Mouse (Mus musculus) CH12.LX (cell line): Measurements from ENCODE around the gene Lmf1. TPM values are rescaled to one million over a fixed set of nuclear protein-coding genes. Genes with fewer than 3 reads are reported as not detected.

ENCODE experiments used
- DNase-seq: peaks from one replicate; pipeline ENCODE4 v3.0.0-alpha.2; 2013; ENCODE audit errors: extremely low read depth
- H3K27ac ChIP-seq: 2 replicates; pipeline ENCODE4 v1.5.1; 2012; ENCODE audit warnings: low read depth, mild to moderate bottlenecking, control low read depth, moderate library complexity; ENCODE audit not compliant: insufficient read depth
- H3K27me3 ChIP-seq: replicated peaks from 2 replicates; pipeline ENCODE3; 2012; ENCODE audit warnings: inconsistent platforms
- H3K36me3 ChIP-seq, 2 experiments: replicated peaks in 1 of 2; 2 replicates each; pipeline versions ENCODE3 to v1.6.1; 2012; ENCODE audit warnings: inconsistent platforms in 1 of 2, low read length in 1 of 2, mild to moderate bottlenecking in 1 of 2, mixed read lengths in 1 of 2, moderate library complexity in 1 of 2; ENCODE audit not compliant: control insufficient read depth in 1 of 2, insufficient read depth in 1 of 2
- H3K4me1 ChIP-seq, 2 experiments: 2 replicates each; pipeline ENCODE4 v1.6.1; 2012; ENCODE audit warnings: inconsistent platforms in 1 of 2, moderate library complexity in 1 of 2; ENCODE audit not compliant: insufficient read depth in 2 of 2, control insufficient read depth in 1 of 2
- H3K4me2 ChIP-seq: 2 replicates; pipeline ENCODE4 v1.6.1; 2012; ENCODE audit warnings: low read depth, mild to moderate bottlenecking, control low read depth; ENCODE audit not compliant: poor library complexity, insufficient read depth, severe bottlenecking
- H3K4me3 ChIP-seq, 3 experiments: fragments of 150-350 bp in 1 of 3; sonication (generic) in 1 of 3; replicated peaks in 1 of 3; 2 replicates each; pipeline versions ENCODE3 to v1.5.1; 2011 to 2012; ENCODE audit warnings: low read depth in 2 of 3, low read length in 2 of 3, mild to moderate bottlenecking in 2 of 3, moderate library complexity in 2 of 3, control low read depth in 1 of 3, improper control_type of control experiment in 1 of 3, inconsistent platforms in 1 of 3, mixed read lengths in 1 of 3; ENCODE audit not compliant: poor library complexity in 1 of 3
- H3K79me2 ChIP-seq: replicated peaks from 2 replicates; pipeline ENCODE4 v1.6.1; 2012; ENCODE audit warnings: mild to moderate bottlenecking, moderate library complexity; ENCODE audit not compliant: control insufficient read depth, poor library complexity, insufficient read depth, severe bottlenecking; ENCODE audit errors: extremely low read depth
- H3K9ac ChIP-seq: 2 replicates; pipeline ENCODE4 v1.6.1; 2012; ENCODE audit warnings: low read depth, mild to moderate bottlenecking, control low read depth, moderate library complexity; ENCODE audit not compliant: insufficient read depth
- H3K9me3 ChIP-seq: replicated peaks from 2 replicates; pipeline ENCODE3; 2012; ENCODE audit warnings: low read length, inconsistent platforms, mixed read lengths
- CHD1 ChIP-seq: IDR thresholded peaks from 2 replicates; pipeline ENCODE4 v1.6.1; 2012; ENCODE audit warnings: low read depth, low read length, improper control_type of control experiment, inconsistent platforms
- CHD2 ChIP-seq: IDR thresholded peaks from 2 replicates; pipeline ENCODE4 v1.6.1; 2011; ENCODE audit warnings: low read length, improper control_type of control experiment
- CTCF ChIP-seq, 2 experiments: IDR thresholded peaks in 1 of 2; conservative IDR thresholded peaks in 1 of 2; 2 replicates each; pipeline ENCODE4 v1.5.1; 2011 to 2012; ENCODE audit warnings: low read depth in 2 of 2, low read length in 2 of 2, improper control_type of control experiment in 1 of 2, inconsistent platforms in 1 of 2, mild to moderate bottlenecking in 1 of 2, moderate library complexity in 1 of 2
- E2F4 ChIP-seq: IDR thresholded peaks from 2 replicates; pipeline ENCODE4 v1.6.1; 2011; ENCODE audit warnings: low read depth, low read length, improper control_type of control experiment; ENCODE audit not compliant: insufficient replicate concordance
- ELF1 ChIP-seq: IDR thresholded peaks from 2 replicates; pipeline ENCODE4 v1.6.1; 2014; ENCODE audit warnings: low read depth, mild to moderate bottlenecking, inconsistent platforms, low read length, improper control_type of control experiment
- EP300 ChIP-seq: IDR thresholded peaks from 2 replicates; pipeline ENCODE4 v1.6.1; 2011; ENCODE audit warnings: low read length, improper control_type of control experiment
- ETS1 ChIP-seq: conservative IDR thresholded peaks from 2 replicates; pipeline ENCODE4 v1.6.1; 2012; ENCODE audit warnings: low read depth, mild to moderate bottlenecking, inconsistent platforms, low read length, improper control_type of control experiment, moderate library complexity
- HCFC1 ChIP-seq: IDR thresholded peaks from 2 replicates; pipeline ENCODE4 v1.6.1; 2012; ENCODE audit warnings: low read depth, mild to moderate bottlenecking, inconsistent platforms, low read length, improper control_type of control experiment
- JUN ChIP-seq: IDR thresholded peaks from 2 replicates; pipeline ENCODE4 v1.6.1; 2011; ENCODE audit warnings: low read depth, mild to moderate bottlenecking, low read length, improper control_type of control experiment, moderate library complexity; ENCODE audit not compliant: insufficient read depth
- JUND ChIP-seq: conservative IDR thresholded peaks from 2 replicates; pipeline ENCODE4 v1.6.1; 2011; ENCODE audit warnings: low read depth, low read length, improper control_type of control experiment
- MAFK ChIP-seq: IDR thresholded peaks from 2 replicates; pipeline ENCODE4 v1.6.1; 2011; ENCODE audit warnings: low read length, improper control_type of control experiment; ENCODE audit not compliant: insufficient replicate concordance
- NELFE ChIP-seq: IDR thresholded peaks from 2 replicates; pipeline ENCODE4 v1.6.1; 2011; ENCODE audit warnings: low read depth, low read length, improper control_type of control experiment
- PAX5 ChIP-seq: IDR thresholded peaks from 2 replicates; pipeline ENCODE4 v1.6.1; 2012; ENCODE audit warnings: low read length, inconsistent platforms, mixed read lengths
- POLR2A ChIP-seq: IDR thresholded peaks from 2 replicates; pipeline ENCODE4 v1.6.1; 2011; ENCODE audit warnings: low read depth, mild to moderate bottlenecking, improper control_type of control experiment, low read length
- POLR2AphosphoS2 ChIP-seq: IDR thresholded peaks from 2 replicates; pipeline ENCODE4 v1.6.1; 2011; ENCODE audit warnings: low read depth, low read length, improper control_type of control experiment
- RCOR1 ChIP-seq: conservative IDR thresholded peaks from 2 replicates; pipeline ENCODE4 v1.6.1; 2012; ENCODE audit warnings: low read depth, mild to moderate bottlenecking, inconsistent platforms, low read length, improper control_type of control experiment
- SIN3A ChIP-seq: IDR thresholded peaks from 2 replicates; pipeline ENCODE4 v1.6.1; 2012; ENCODE audit warnings: low read length, improper control_type of control experiment, inconsistent platforms
- SMC3 ChIP-seq: IDR thresholded peaks from 2 replicates; pipeline ENCODE4 v1.6.1; 2011; ENCODE audit warnings: low read depth, low read length, improper control_type of control experiment
- TBP ChIP-seq: conservative IDR thresholded peaks from 2 replicates; pipeline ENCODE4 v1.6.1; 2011; ENCODE audit warnings: low read depth, low read length, improper control_type of control experiment
- USF1 ChIP-seq: IDR thresholded peaks from 2 replicates; pipeline ENCODE4 v1.6.1; 2014; ENCODE audit warnings: low read depth, mild to moderate bottlenecking, inconsistent platforms, low read length, improper control_type of control experiment
- USF2 ChIP-seq: conservative IDR thresholded peaks from 2 replicates; pipeline ENCODE4 v1.6.1; 2011; ENCODE audit warnings: low read depth, low read length, improper control_type of control experiment
- ZC3H11A ChIP-seq: IDR thresholded peaks from 2 replicates; pipeline ENCODE4 v1.6.1; 2012; ENCODE audit warnings: low read depth, mild to moderate bottlenecking, inconsistent platforms, low read length, improper control_type of control experiment
- ZNF384 ChIP-seq: IDR thresholded peaks from 2 replicates; pipeline ENCODE4 v1.6.1; 2012; ENCODE audit warnings: low read depth, low read length, improper control_type of control experiment, inconsistent platforms
- dilution Hi-C: fragments of 300-500 bp; cut with MboI; formaldehyde crosslinking; loops from 2 replicates; pipeline ENCODE4 v1.14.3; 2020; ENCODE audit warnings: low sequenced_read_pairs; ENCODE audit not compliant: extremely low pct_unique_long_range_greater_than_20kb, extremely low pct_ligation_motif_present
- in situ Hi-C: fragments of 300-500 bp; cut with MboI; formaldehyde crosslinking; loops from 3 replicates; pipeline ENCODE4 v1.14.3; 2019; ENCODE audit warnings: low sequenced_read_pairs, low pct_ligation_motif_present, low pct_unique_long_range_greater_than_20kb, mixed read lengths
- polyA plus RNA-seq: library from polyadenylated mRNA; unstranded; fragments of >175 nt; gene quantifications from 2 replicates; pipeline ENCODE4 v1.2.1, GENCODE M21; 2012; ENCODE audit warnings: low read depth; ENCODE audit not compliant: insufficient read length
- total RNA-seq, 2 experiments: library from RNA; depleted of rRNA; stranded (reverse); fragments of 300-350 nt in 1 of 2; fragments of >200 nt in 1 of 2; gene quantifications; 2 replicates each; pipeline ENCODE4 v1.2.3; 2012 to 2014

Gene Lmf1
- total and polyA plus RNA-seq, 3 experiments = 13.3 to 26.9 (median 15.2) TPM

DNA sequence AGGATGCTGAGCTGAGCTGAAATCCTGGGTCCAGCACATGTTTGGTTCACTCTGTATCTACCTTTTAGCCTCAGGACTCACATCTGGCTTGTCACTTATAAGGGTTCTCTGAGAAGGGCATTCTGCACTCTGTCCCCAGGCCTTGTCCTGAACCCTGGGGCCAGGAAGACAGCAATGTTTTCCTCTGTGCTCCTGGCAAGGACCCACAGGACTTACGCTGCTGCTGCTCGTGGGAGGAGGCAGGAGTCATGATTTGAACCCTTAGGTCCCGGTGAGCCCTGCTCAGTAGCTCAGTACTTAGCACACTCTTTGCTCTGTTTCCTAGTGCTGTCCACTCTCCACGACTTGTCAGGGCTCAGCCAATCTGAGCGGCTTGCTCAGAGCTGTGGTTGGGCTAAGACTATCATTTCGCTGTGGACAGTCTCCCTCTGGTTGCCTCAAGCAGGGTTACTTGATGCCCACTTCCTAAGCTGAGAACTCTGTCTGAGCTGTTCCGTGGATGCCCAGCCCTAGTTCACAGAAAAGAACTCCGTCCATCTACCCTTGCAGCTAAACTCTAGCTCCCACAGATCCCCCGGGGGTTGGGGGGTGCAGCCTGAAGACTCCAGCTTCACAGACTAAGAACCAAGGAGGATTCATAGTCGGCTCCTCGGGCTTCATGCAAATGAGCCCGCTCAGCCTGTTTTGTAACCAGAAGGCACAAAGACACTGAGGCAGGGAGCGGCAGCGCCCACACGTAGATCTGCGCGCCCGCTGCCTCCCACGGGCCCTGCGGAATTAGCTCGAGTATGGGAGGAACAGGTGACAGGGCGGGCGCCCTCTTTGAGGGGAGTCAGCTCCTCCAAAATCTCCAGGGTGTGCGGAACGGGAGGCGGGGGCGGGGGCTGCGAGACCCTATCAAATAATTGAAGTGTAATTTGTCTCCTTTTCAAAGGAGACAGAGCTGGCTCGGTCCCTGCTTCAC lies 22.9 kb upstream of the Lmf1 start:
- H3K4me3 ChIP-seq = no peak overlapping the region
- no peaks in the 10 kb centered on the region for H3K9me3 ChIP-seq
- H3K9ac ChIP-seq = no peak overlapping the region
- DNase-seq = no peak
- H3K27me3 ChIP-seq = peaks cover 93% of the 10 kb centered on the region
- no peaks in the 10 kb centered on the region for H3K36me3 ChIP-seq
- TF ChIP-seq CHD1 = no peak
- TF ChIP-seq RCOR1 = no peak
- TF ChIP-seq E2F4 = no peak
- TF ChIP-seq CHD2 = no peak
- no peak for TF ChIP-seq PAX5
- no peak for TF ChIP-seq USF1
- no peak for TF ChIP-seq JUN
- no peak for TF ChIP-seq SIN3A
- TF ChIP-seq CTCF (conservative IDR thresholded peaks at IDR 0.05 in 1 of 2, IDR thresholded peaks at IDR 0.05 in 1 of 2; ENCODE audit: low read depth in 2 of 2, low read length in 2 of 2) = no peak
- no peak for TF ChIP-seq TBP
- no peak for TF ChIP-seq ELF1
- TF ChIP-seq HCFC1 = no peak
- TF ChIP-seq SMC3 = no peak
- TF ChIP-seq NELFE = no peak
- TF ChIP-seq ETS1 = no peak
- in situ Hi-C loops (no loop called here), dilution Hi-C loops (no loop called here)
- no peak overlapping the region for H3K27ac ChIP-seq
- peak overlapping the region; percentile 23 for H3K4me2 ChIP-seq
- peaks cover 3 to 12% of the 10 kb centered on the region in 2 experiments; a peak in 3 of 4 replicates for H3K4me1 ChIP-seq
- H3K79me2 ChIP-seq = no peaks in the 10 kb centered on the region

DNA sequence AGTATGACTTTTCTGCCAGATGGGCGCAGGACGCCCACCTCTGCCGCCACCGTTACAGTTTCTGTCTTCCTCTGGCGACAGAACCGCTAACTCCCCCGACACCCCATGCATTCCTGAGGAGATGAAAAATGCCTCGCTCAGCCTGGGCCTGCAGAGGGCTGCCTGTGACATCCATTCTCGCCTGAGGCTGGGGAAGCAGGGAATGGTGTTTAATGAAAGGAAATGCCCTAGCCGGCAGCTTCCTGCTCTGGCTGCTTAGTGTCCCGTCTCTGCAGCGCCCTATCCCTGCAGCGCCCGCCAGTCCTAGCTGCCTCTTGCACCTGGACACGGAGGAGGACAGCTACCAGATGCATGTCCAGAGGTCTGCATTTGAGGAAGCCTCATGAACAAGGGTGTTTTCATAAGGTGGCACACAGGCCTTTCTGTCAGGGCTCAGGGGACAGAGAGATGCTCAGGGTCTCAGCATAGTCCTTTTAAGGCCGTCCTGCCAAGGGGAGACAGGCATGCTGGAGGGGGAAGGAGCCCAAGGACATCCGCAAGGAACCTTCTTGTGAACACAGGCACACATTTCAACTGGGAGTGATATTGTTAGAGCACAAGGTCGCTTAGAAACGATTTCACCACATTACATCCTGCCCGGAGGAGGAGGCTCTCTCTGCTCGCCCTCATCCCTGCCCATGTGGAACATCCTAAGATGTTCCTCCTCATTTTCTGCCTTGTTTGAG lies 22.1 kb upstream of the Lmf1 start:
- H3K4me3 ChIP-seq = no peak overlapping the region
- no peaks in the 10 kb centered on the region for H3K36me3 ChIP-seq
- dilution Hi-C loops = no loop called here

More for the DNA sequence above, 22.1 kb upstream of the Lmf1 start:
- H3K27me3 ChIP-seq = peaks cover 93% of the 10 kb centered on the region
- no peaks in the 10 kb centered on the region for H3K9me3 ChIP-seq
- no peak for DNase-seq
- H3K9ac ChIP-seq = no peak overlapping the region
- H3K4me2 ChIP-seq = peak overlapping the region; percentile 9; the same call in 1 of the 2 replicates
- H3K79me2 ChIP-seq = no peaks in the 10 kb centered on the region
- TF ChIP-seq ELF1 = no peak
- TF ChIP-seq POLR2AphosphoS2 = no peak
- TF ChIP-seq EP300 = no peak
- no peak for TF ChIP-seq POLR2A
- no peak for TF ChIP-seq MAFK
- no peak for TF ChIP-seq E2F4
- TF ChIP-seq PAX5 = no peak
- TF ChIP-seq JUND = no peak
- TF ChIP-seq USF2 = no peak
- no peak for TF ChIP-seq ZNF384
- TF ChIP-seq JUN = no peak
- TF ChIP-seq ZC3H11A = no peak
- no peak overlapping the region for H3K27ac ChIP-seq
- in situ Hi-C loops = no loop called here
- peaks cover 3 to 12% of the 10 kb centered on the region in 2 experiments; a peak in 3 of 4 replicates for H3K4me1 ChIP-seq
